Mouse (Mus musculus): ENCODE measurements around the gene Myh7b. TPM values are rescaled to one million over a fixed set of nuclear protein-coding genes. Genes with fewer than 3 reads are reported as not detected.

Gene Myh7b
- total and polyA plus RNA-seq, 3 experiments: 0.51 TPM; not detected in 2

- H3K79me2 ChIP-seq (replicated peaks; ENCODE audit: control insufficient read depth, extremely low read depth, insufficient read depth, poor library complexity, severe bottlenecking): no peaks in the 10 kb centered on the region
- peaks cover 0 to 6% of the 10 kb centered on the region in 2 experiments; a peak in 2 of 4 replicates for H3K4me1 ChIP-seq (ENCODE audit: control insufficient read depth in 1 of 2, insufficient read depth in 2 of 2)
- dilution Hi-C loops (cut with MboI; ENCODE audit: extremely low pct_ligation_motif_present, extremely low pct_unique_long_range_greater_than_20kb, low sequenced_read_pairs): no loop called here
- no peak overlapping the region for H3K4me2 ChIP-seq (ENCODE audit: insufficient read depth, low read depth, poor library complexity, severe bottlenecking)
- TF ChIP-seq MAZ (IDR thresholded peaks at IDR 0.05; ENCODE audit: low read depth, low read length): no peak
- no peak for TF ChIP-seq MEF2A (IDR thresholded peaks at IDR 0.05; ENCODE audit: borderline replicate concordance, low read depth, low read length)
- no peak for TF ChIP-seq SIN3A (IDR thresholded peaks at IDR 0.05; ENCODE audit: low read length)
- no peak for TF ChIP-seq ETS1 (conservative IDR thresholded peaks at IDR 0.05; ENCODE audit: low read depth, low read length)
- no peak for TF ChIP-seq RAD21 (IDR thresholded peaks at IDR 0.05; ENCODE audit: low read depth, low read length)
- TF ChIP-seq NELFE (IDR thresholded peaks at IDR 0.05; ENCODE audit: low read depth, low read length): no peak
- no peak overlapping the region for H3K9ac ChIP-seq (ENCODE audit: insufficient read depth, low read depth)
- no peak overlapping the region for H3K27ac ChIP-seq (ENCODE audit: insufficient read depth, low read depth)
- H3K36me3 ChIP-seq (replicated peaks in 1 of 2; ENCODE audit: control insufficient read depth in 1 of 2, insufficient read depth in 1 of 2, low read length in 1 of 2): no peaks in the 10 kb centered on the region
- in situ Hi-C loops (cut with MboI; ENCODE audit: low pct_ligation_motif_present, low pct_unique_long_range_greater_than_20kb, low sequenced_read_pairs): no loop called here
- H3K4me3 ChIP-seq (replicated peaks in 1 of 3; ENCODE audit: low read depth in 2 of 3, low read length in 2 of 3, poor library complexity in 1 of 3): no peak overlapping the region
- DNase-seq (ENCODE audit: extremely low read depth): no peak
- H3K27me3 ChIP-seq (replicated peaks): peaks cover 49% of the 10 kb centered on the region
- H3K9me3 ChIP-seq (replicated peaks; ENCODE audit: low read length): no peaks in the 10 kb centered on the region
Measured at GRCm38 (mm10) chr2:155606360-155606759, 4.7 kb upstream of the Myh7b start.

- H3K9ac ChIP-seq (ENCODE audit: insufficient read depth, low read depth): no peak overlapping the region
- DNase-seq (ENCODE audit: extremely low read depth): no peak
- no peak overlapping the region for H3K4me2 ChIP-seq (ENCODE audit: insufficient read depth, low read depth, poor library complexity, severe bottlenecking)
- H3K79me2 ChIP-seq (replicated peaks; ENCODE audit: control insufficient read depth, extremely low read depth, insufficient read depth, poor library complexity, severe bottlenecking): no peaks in the 10 kb centered on the region
- TF ChIP-seq KAT2A (IDR thresholded peaks at IDR 0.05; ENCODE audit: insufficient replicate concordance, low read length) (no peak), MAZ (IDR thresholded peaks at IDR 0.05; ENCODE audit: low read depth, low read length) (no peak), ZKSCAN1 (IDR thresholded peaks at IDR 0.05; ENCODE audit: borderline replicate concordance, low read depth, low read length) (no peak), ZC3H11A (IDR thresholded peaks at IDR 0.05; ENCODE audit: low read depth, low read length) (no peak), E2F4 (IDR thresholded peaks at IDR 0.05; ENCODE audit: insufficient replicate concordance, low read depth, low read length) (no peak), TCF12 (IDR thresholded peaks at IDR 0.05; ENCODE audit: low read depth, low read length) (no peak), TBP (conservative IDR thresholded peaks at IDR 0.05; ENCODE audit: low read depth, low read length) (no peak), RAD21 (IDR thresholded peaks at IDR 0.05; ENCODE audit: low read depth, low read length) (no peak), POLR2A (IDR thresholded peaks at IDR 0.05; ENCODE audit: low read depth, low read length) (no peak), MAX (IDR thresholded peaks at IDR 0.05; ENCODE audit: low read length) (no peak), USF1 (IDR thresholded peaks at IDR 0.05; ENCODE audit: low read depth, low read length) (no peak), RCOR1 (conservative IDR thresholded peaks at IDR 0.05; ENCODE audit: low read depth, low read length) (no peak)
- peaks cover 86% of the 10 kb centered on the region for H3K27me3 ChIP-seq (replicated peaks)
- H3K4me3 ChIP-seq (replicated peaks in 1 of 3; ENCODE audit: low read depth in 2 of 3, low read length in 2 of 3, poor library complexity in 1 of 3): no peak overlapping the region
- no peak overlapping the region for H3K27ac ChIP-seq (ENCODE audit: insufficient read depth, low read depth)
- H3K4me1 ChIP-seq (ENCODE audit: control insufficient read depth in 1 of 2, insufficient read depth in 2 of 2): peaks cover 9 to 12% of the 10 kb centered on the region in 2 experiments
- H3K36me3 ChIP-seq (replicated peaks in 1 of 2; ENCODE audit: control insufficient read depth in 1 of 2, insufficient read depth in 1 of 2, low read length in 1 of 2): no peaks in the 10 kb centered on the region
- no peaks in the 10 kb centered on the region for H3K9me3 ChIP-seq (replicated peaks; ENCODE audit: low read length)
- dilution Hi-C loops (cut with MboI; ENCODE audit: extremely low pct_ligation_motif_present, extremely low pct_unique_long_range_greater_than_20kb, low sequenced_read_pairs) (no loop called here), in situ Hi-C loops (cut with MboI; ENCODE audit: low pct_ligation_motif_present, low pct_unique_long_range_greater_than_20kb, low sequenced_read_pairs) (no loop called here)
Measured at GRCm38 (mm10) chr2:155611834-155612550, 980 bp downstream of the Myh7b start.

All from CH12.LX (cell line).